Mouse (Mus musculus) myocyte (in vitro differentiated cells): Measurements from ENCODE around the gene Osbpl3.

ENCODE experiments used
- MYOG ChIP-seq, 3 experiments: IDR thresholded peaks; one replicate each; pipeline ENCODE4 v1.6.1; 2011; ENCODE audit warnings: control low read depth in 2 of 3, low read depth in 2 of 3, mild to moderate bottlenecking in 2 of 3; ENCODE audit not compliant: insufficient read length in 2 of 3, control insufficient read depth in 1 of 3, insufficient read depth in 1 of 3
- POLR2A ChIP-seq: IDR thresholded peaks from one replicate; pipeline ENCODE4 v1.6.1; 2011; ENCODE audit warnings: low read depth, mild to moderate bottlenecking, control low read depth, moderate library complexity; ENCODE audit not compliant: insufficient read length
- POLR2AphosphoS2 ChIP-seq: IDR thresholded peaks from one replicate; pipeline ENCODE4 v1.6.1; 2011; ENCODE audit warnings: low read depth, control low read depth; ENCODE audit not compliant: insufficient read length
- SRF ChIP-seq: IDR thresholded peaks from one replicate; pipeline ENCODE4 v1.6.1; 2011; ENCODE audit warnings: low read depth; ENCODE audit not compliant: control insufficient read depth, insufficient read length

- TF ChIP-seq POLR2A (no peak), POLR2AphosphoS2 (no peak), MYOG (IDR thresholded peaks at IDR 0.05; ENCODE audit: control insufficient read depth in 1 of 3, insufficient read depth in 1 of 3, insufficient read length in 2 of 3, low read depth in 2 of 3) (no peak), SRF (no peak)
Observed at GRCm38 (mm10) chr6:50379136-50379535, 76.9 kb downstream of the Osbpl3 start.
